Mouse (Mus musculus): ENCODE measurements around the gene Plpp1.

Gene Plpp1

GRCm38 (mm10) chr13:112853710-112854316 is 53.2 kb downstream of the Plpp1 start:
- no peak for DNase-seq (ENCODE audit: low read depth, low spot score)
- Histone ChIP-seq H3K36me3 (ENCODE audit: control insufficient read depth, insufficient read depth, low read length, poor library complexity, severe bottlenecking) (no peaks in the 10 kb centered on the region), H3K27me3 (ENCODE audit: control insufficient read depth, insufficient read depth, low read length, poor library complexity, severe bottlenecking) (no peaks in the 10 kb centered on the region)

- H3K36me3 ChIP-seq (ENCODE audit: control insufficient read depth, insufficient read depth, low read length, poor library complexity, severe bottlenecking), result no peaks in the 10 kb centered on the region
- no peak for DNase-seq (ENCODE audit: low read depth, low spot score)
- no peaks in the 10 kb centered on the region for H3K27me3 ChIP-seq (ENCODE audit: control insufficient read depth, insufficient read depth, low read length, poor library complexity, severe bottlenecking)
Observed at GRCm38 (mm10) chr13:112854402-112854801, 53.8 kb downstream of the Plpp1 start.

GRCm38 (mm10) chr13:112857921-112858320 is 57.3 kb downstream of the Plpp1 start:
- DNase-seq (ENCODE audit: low read depth, low spot score), result no peak
- no peaks in the 10 kb centered on the region for H3K27me3 ChIP-seq (ENCODE audit: control insufficient read depth, insufficient read depth, low read length, poor library complexity, severe bottlenecking)
- no peaks in the 10 kb centered on the region for H3K36me3 ChIP-seq (ENCODE audit: control insufficient read depth, insufficient read depth, low read length, poor library complexity, severe bottlenecking)

- DNase-seq (ENCODE audit: low read depth, low spot score), result no peak
- H3K36me3 ChIP-seq (ENCODE audit: control insufficient read depth, insufficient read depth, low read length, poor library complexity, severe bottlenecking), result no peaks in the 10 kb centered on the region
- no peaks in the 10 kb centered on the region for H3K27me3 ChIP-seq (ENCODE audit: control insufficient read depth, insufficient read depth, low read length, poor library complexity, severe bottlenecking)
Observed at GRCm38 (mm10) chr13:112859574-112860134, 59.1 kb downstream of the Plpp1 start.

GRCm38 (mm10) chr13:112860370-112860769 is 59.8 kb downstream of the Plpp1 start:
- DNase-seq (ENCODE audit: low read depth, low spot score), result no peak
- H3K36me3 ChIP-seq (ENCODE audit: control insufficient read depth, insufficient read depth, low read length, poor library complexity, severe bottlenecking), result no peaks in the 10 kb centered on the region
- H3K27me3 ChIP-seq (ENCODE audit: control insufficient read depth, insufficient read depth, low read length, poor library complexity, severe bottlenecking), result no peaks in the 10 kb centered on the region

GRCm38 (mm10) chr13:112860911-112861310 is 60.3 kb downstream of the Plpp1 start:
- Histone ChIP-seq H3K36me3 (ENCODE audit: control insufficient read depth, insufficient read depth, low read length, poor library complexity, severe bottlenecking) (no peaks in the 10 kb centered on the region), H3K27me3 (ENCODE audit: control insufficient read depth, insufficient read depth, low read length, poor library complexity, severe bottlenecking) (no peaks in the 10 kb centered on the region)
- no peak for DNase-seq (ENCODE audit: low read depth, low spot score)

GRCm38 (mm10) chr13:112861825-112862306 is 61.3 kb downstream of the Plpp1 start:
- no peak for DNase-seq (ENCODE audit: low read depth, low spot score)
- peaks cover 2% of the 10 kb centered on the region for H3K36me3 ChIP-seq (ENCODE audit: control insufficient read depth, insufficient read depth, low read length, poor library complexity, severe bottlenecking)

GRCm38 (mm10) chr13:112862342-112862741 is 61.8 kb downstream of the Plpp1 start:
- Histone ChIP-seq H3K27me3 (ENCODE audit: control insufficient read depth, insufficient read depth, low read length, poor library complexity, severe bottlenecking) (no peaks in the 10 kb centered on the region), H3K36me3 (ENCODE audit: control insufficient read depth, insufficient read depth, low read length, poor library complexity, severe bottlenecking) (peaks cover 3% of the 10 kb centered on the region)
- no peak for DNase-seq (ENCODE audit: low read depth, low spot score)

More at GRCm38 (mm10) chr13:112861825-112862306, 61.3 kb downstream of the Plpp1 start:
- H3K27me3 ChIP-seq (ENCODE audit: control insufficient read depth, insufficient read depth, low read length, poor library complexity, severe bottlenecking), result no peaks in the 10 kb centered on the region

GRCm38 (mm10) chr13:112862978-112863677 is 62.5 kb downstream of the Plpp1 start:
- DNase-seq (ENCODE audit: low read depth, low spot score), result no peak
- peaks cover 3% of the 10 kb centered on the region for H3K36me3 ChIP-seq (ENCODE audit: control insufficient read depth, insufficient read depth, low read length, poor library complexity, severe bottlenecking)
- no peaks in the 10 kb centered on the region for H3K27me3 ChIP-seq (ENCODE audit: control insufficient read depth, insufficient read depth, low read length, poor library complexity, severe bottlenecking)

- DNase-seq (ENCODE audit: low read depth, low spot score), result no peak
- H3K36me3 ChIP-seq (ENCODE audit: control insufficient read depth, insufficient read depth, low read length, poor library complexity, severe bottlenecking), result peaks cover 6% of the 10 kb centered on the region
- H3K27me3 ChIP-seq (ENCODE audit: control insufficient read depth, insufficient read depth, low read length, poor library complexity, severe bottlenecking), result no peaks in the 10 kb centered on the region
Observed at GRCm38 (mm10) chr13:112866782-112867181, 66.2 kb downstream of the Plpp1 start.

GRCm38 (mm10) chr13:112867381-112867780 is 66.8 kb downstream of the Plpp1 start:
- DNase-seq (ENCODE audit: low read depth, low spot score), result no peak
- H3K36me3 ChIP-seq (ENCODE audit: control insufficient read depth, insufficient read depth, low read length, poor library complexity, severe bottlenecking), result peaks cover 9% of the 10 kb centered on the region
- no peaks in the 10 kb centered on the region for H3K27me3 ChIP-seq (ENCODE audit: control insufficient read depth, insufficient read depth, low read length, poor library complexity, severe bottlenecking)

- DNase-seq (ENCODE audit: low read depth, low spot score), result no peak
- H3K27me3 ChIP-seq (ENCODE audit: control insufficient read depth, insufficient read depth, low read length, poor library complexity, severe bottlenecking), result no peaks in the 10 kb centered on the region
- H3K36me3 ChIP-seq (ENCODE audit: control insufficient read depth, insufficient read depth, low read length, poor library complexity, severe bottlenecking), result peaks cover 9% of the 10 kb centered on the region
Observed at GRCm38 (mm10) chr13:112870039-112870690, 69.6 kb downstream of the Plpp1 start.

GRCm38 (mm10) chr13:112871500-112872266 is 71.1 kb downstream of the Plpp1 start:
- no peak for DNase-seq (ENCODE audit: low read depth, low spot score)
- Histone ChIP-seq H3K27me3 (ENCODE audit: control insufficient read depth, insufficient read depth, low read length, poor library complexity, severe bottlenecking) (no peaks in the 10 kb centered on the region), H3K36me3 (ENCODE audit: control insufficient read depth, insufficient read depth, low read length, poor library complexity, severe bottlenecking) (peaks cover 10% of the 10 kb centered on the region)

- no peaks in the 10 kb centered on the region for H3K27me3 ChIP-seq (ENCODE audit: control insufficient read depth, insufficient read depth, low read length, poor library complexity, severe bottlenecking)
- peaks cover 16% of the 10 kb centered on the region for H3K36me3 ChIP-seq (ENCODE audit: control insufficient read depth, insufficient read depth, low read length, poor library complexity, severe bottlenecking)
- no peak for DNase-seq (ENCODE audit: low read depth, low spot score)
Observed at GRCm38 (mm10) chr13:112887234-112887633, 86.6 kb downstream of the Plpp1 start.

All from splenic B cell, adult 2 months (primary cell).